Mouse (Mus musculus): ENCODE results near the gene Traf3ip1. TPM values are rescaled to one million over a fixed set of nuclear protein-coding genes. Genes with fewer than 3 reads are reported as not detected.
A peak's percentile ranks its signal among the peaks of the same experiment; 100 is the strongest.

Traf3ip1 gene
- total RNA-seq, 1 experiment from 2014 or later: 12.6 TPM

DNA sequence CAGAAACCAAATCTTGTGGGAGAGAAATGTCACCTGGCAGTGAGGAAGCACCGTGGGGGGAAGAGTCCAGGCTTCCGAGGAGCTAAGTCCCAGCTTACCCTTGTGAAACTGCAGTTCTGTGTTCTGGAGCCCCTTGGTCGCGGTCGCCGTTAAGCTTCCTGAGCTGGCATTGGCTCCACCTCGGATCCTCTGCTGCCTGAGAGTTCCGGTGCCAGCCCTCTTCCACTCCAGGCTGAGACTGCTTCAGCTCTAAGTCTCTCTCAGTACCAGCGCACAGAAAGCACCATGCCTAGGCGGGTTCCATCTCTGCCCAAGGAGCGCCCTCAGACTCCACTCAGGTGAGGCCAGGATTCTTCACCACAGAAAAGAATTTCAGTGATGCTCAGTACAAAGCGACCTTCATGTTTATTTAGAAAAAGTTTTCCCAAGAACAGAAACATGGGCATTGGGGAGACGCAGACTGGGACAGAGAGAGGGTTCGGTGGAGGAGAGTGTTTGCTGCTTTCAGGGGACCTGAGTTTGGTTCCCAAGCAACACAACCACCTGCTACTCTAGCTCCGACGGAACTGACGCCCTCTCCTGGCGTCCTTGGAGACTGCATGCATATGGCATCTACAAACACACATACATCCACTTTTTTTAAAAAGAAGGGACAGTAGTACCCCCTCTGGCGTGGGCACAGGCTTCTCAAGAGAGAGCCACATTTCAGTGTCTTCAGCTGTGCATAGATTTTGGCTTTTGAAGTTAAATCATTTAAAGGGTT is 39.7 kb downstream of the Traf3ip1 start:
- DNase-seq: no peak

DNA sequence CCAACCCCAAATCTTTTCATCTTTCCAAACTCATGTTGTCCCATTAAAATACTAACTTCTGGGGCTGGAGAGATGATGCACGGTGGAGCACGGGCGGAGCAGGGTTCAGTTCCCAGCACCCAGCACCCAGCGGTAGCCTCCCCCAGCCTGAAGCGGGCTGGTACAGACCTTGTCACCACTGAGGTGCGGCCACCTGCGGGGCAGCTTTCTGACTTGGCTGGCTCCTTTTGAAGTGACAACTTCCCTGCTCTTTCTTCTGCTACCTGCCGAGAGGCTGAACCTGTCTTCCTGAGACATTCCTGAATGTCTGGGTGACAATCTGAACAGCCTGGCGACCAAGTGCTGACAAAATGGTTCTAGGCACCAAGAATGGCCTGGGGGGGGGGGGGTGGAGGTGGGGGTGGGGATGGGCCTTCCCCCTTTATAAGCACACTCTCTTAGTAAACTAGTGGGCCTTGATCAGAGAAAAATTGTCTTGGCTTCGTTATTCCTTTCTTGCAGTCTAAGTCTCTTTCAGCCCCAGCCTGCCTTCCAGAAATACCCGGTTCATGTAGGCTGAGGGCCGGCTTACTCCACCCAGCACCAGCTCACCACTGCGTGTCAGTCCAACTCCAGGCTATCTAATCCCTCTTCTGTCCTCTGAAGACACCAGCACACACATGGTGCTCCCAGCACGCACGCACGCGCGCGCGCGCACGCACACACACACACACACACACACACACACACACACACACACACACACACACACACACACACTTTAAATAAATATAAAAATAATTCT is 43.5 kb downstream of the Traf3ip1 start:
- no peak for DNase-seq

DNA sequence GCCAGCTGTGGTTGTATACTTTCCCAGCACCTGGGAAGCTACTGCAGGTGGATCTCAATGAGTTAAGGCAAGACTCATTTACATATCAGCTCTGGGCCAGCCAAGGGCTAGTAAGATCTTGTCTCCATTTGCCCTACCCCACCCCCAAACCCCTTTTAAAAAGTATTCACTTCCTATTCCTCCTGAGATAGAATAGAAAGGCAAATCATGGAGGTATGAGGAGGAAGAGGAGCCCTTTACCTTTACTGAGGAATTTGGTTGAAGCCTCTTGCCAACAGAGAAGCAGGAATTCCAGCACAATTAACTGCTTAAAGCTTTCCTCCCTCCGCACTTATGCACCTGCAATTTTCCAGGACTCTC is 44.1 kb downstream of the Traf3ip1 start:
- DNase-seq: no peak

DNA sequence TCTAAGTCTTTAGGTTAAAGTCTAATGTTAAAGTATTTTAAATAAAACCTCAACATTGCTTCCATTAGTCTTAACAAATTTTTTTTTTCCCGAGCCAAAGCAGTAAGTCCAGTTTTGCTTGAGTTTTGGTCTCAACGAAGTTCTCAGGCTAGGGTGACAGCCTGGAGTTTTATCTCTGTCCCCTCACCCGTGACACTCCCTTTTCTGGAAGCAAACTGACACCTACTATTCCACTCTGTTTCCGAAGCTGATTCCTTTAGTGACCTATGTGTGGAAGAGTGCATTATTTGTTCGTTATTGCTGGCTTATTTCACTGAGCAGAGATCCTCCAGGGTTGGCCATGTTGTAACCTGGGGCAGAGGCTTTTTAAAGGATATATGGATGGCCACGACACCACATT is 44.8 kb downstream of the Traf3ip1 start:
- no peak for DNase-seq

DNA sequence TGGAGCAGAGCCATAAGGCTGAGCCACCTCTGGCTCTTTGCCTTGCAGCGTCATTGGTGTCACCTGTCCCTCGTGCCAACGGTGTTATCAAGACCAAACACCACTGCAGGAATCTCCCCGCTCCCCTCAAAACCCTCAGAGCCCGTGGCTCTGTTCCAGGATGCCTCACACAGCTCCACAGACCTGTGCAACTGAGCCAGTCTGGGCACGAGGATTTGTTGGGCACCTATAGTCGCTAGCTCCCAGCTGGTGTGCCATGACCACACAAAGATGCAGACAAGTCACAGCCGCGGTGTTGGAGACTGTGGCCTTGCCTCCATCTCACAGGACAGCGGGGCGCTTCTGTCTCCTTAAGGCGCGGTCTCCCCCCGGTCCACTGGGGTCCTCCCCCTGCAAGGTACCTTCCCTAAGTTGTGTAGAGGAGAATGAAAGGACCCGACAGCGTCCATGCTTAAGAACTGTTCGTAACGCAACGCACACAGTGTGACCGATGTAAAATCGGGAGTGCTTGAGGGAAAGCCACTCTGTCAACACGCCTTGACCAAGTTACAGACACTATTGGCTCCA is 45.3 kb downstream of the Traf3ip1 start:
- peak; percentile 42 for DNase-seq

DNA sequence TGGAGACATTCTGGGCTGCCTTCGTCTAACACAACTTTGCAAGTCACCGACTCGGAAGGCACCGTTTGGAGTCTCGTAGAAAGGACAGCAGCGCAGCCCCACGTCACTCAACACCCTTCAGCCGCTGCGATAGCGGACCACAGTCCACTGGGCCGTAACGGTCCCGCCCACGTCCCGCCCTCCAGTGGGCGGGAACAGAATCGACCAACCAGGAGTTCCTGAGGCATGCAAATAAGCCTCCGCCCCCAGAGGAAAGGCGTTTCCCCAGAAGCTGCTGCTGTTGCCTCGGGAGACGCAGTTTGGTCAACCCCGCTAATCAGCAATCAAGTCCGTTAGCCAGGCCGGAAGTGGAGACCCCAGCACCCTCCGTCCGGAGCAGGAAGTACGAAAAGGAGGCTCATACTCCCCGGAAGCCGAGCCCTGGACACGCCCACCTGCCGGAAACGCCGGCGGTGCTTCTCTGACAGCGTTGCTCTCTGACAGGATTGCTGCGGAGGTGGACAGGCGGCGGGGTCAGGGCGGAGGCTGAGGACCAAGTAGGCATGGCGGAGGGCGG is 45.9 kb downstream of the Traf3ip1 start, which contains the start of gene Asb1:
Asb1 (plus strand) TSS at position 274 of the 556 bp plus-strand sequence.
- DNase-seq: peak; percentile 96

DNA sequence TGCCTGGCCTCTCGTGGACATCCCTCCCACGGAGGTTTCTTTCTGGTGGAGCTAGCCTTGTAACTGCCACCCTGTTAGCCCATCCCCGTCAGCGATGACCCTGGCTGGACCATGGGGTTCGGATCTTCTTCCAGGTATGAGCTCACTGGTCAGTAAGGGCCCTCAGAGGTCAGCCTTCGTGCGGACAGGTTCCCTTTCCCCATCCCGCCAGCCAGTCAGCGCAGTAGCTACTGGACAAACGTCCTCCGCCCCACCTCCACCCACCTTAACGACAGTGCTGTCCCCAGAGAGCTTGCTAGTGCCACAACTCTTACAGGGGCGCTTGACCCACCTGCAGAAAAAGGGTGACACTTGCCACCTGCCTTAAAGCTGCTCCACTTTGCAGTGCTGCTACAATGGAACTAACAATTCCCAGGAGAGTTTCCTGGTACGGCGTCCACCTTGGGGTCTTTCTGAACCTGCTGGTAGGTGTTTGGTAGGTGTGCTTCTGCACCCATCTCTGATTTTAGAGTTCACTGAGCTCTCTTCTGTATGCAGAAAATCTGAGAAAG is 46.7 kb downstream of the Traf3ip1 start:
- DNase-seq: no peak

DNA sequence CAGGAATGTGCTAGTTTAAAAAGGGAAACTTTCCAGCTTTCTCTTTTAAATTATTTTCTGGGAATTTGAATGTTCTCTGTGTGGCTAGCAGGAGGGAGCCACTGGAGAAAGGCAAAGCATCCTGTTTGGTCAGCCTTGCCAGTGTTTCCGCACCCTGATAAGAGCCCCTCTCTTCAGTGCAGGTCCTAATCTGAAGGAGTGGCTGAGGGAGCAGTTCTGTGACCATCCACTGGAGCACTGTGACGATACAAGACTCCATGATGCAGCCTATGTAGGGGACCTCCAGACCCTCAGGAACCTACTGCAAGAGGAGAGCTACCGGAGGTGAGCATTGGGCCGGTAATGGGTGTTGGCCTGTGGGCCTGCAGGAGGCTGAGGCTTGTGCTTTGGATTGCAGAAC is 49.5 kb downstream of the Traf3ip1 start:
- DNase-seq: no peak

DNA sequence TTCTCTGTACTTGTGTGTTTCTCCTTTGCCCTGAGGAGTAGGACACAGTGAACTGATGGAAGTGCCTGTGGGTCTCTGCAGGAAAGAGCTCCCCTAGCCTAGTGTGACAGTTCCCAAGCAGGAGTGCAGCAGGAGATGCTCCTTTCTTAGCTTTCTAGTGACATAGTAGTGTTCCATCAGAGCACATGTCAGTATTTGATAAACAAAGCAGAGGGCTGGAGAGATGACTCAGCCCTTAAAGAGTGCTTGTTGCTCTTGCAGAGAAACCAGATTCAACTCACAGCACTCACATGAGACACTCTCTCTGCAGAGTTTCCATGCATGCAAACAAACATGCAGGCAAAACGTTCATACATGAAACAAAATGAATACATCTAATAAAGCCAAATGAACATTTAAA is 50.8 kb downstream of the Traf3ip1 start:
- DNase-seq: no peak

DNA sequence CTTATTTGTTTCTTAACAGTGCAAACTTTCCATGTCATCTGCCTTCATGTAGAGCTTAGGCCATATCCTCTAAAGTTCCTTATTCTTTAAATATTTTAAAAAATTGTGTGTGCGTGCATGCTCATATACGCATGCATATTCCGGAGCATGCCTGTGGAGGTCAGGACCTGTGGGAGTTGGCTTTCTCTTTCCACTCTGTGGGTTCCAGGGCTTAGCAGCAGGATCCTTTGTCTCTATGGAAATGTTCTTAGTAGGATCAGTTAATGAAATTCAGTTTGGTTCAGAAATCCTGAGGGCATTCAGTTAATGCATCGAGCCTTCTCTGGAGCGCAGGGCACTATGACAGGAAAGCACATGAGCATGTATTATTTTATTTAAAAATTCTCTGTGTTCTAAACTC is 53.1 kb downstream of the Traf3ip1 start:
- no peak for DNase-seq

DNA sequence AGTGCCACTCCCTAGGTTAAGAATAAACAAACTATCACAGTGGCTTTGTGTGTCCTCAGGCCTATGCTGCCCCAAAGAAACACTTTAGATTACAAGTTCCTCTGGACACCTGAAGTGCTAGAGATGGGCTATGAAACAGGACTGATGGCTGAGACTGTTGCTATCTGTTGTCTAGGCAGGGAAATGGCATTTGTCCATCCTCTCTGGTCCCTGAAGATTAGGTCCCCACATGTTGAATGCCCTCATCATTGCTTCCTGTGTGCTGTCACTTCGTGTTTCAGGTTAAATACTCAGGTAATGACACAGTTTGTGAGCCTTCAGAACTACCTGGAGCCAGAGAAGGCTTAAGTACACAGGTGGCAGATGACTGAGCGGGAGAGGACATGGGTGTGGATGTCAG is 54.6 kb downstream of the Traf3ip1 start:
- no peak for DNase-seq

DNA sequence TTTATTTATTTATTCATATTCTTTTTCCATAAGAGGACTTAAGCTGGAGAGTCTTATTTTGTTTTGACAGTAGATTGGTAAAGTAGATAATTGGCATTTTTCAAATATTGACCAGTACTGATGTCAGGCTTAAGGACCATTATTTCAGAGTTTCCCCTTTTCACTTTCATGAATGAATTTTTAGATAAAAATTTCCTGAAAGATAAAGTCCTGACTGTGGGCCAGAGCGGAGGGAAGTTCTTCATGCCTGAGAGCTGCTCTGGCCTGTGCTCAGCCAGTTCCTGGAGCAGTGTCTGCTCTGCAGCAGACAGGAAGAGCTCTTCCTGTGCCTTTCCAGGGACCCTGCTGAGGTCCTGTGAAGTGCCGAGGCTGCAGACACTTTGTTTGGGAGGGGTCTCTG is 62.7 kb downstream of the Traf3ip1 start:
- no peak for DNase-seq

DNA sequence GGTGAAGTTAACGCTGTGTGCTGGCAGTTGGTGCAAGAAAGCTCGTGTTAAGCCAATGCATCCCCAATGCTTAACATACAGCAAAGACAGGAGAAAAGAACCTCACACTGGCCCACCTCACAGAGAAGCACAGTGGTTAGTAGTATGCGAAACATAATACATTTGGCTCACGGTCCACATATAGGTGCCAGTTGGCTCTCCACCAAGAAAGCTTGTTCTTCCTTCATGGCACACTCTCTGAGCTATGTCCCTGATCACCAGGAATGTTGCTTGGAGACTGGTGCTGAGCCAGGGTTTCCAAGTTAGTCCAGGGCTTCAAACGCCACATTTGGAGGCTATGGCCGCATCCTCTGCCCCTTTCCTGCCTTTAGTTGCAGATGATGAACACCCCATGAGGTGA is 66.8 kb downstream of the Traf3ip1 start:
- DNase-seq: no peak

DNA sequence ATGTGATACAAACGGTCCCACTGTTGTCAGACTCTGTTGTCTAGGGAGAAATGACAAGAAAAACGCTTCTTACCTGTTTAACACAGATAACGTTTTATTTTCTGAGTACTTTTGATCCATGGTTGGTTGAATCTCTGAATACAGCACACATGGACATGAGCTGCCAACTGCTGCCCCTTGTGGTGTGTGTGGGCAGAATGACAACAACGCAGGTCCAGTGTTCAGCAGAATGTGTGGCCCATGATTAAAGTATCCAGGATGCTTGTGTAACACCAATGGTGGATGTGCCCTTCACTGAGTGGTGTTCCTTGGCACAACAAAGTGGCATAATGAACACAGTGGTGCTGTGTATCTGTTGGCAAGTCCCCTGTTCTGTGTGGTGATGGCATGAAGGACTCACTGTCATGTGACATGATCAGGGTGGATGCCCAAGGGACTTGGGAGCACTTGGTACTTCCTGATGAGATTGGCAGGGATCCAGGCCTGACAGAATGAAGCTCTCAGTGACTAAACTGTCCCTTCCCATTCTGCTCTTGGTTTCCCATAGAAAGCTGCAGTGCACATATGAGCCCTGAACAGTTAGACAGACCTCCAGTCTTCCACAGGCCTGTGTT is 68.6 kb downstream of the Traf3ip1 start:
- DNase-seq: no peak

DNA sequence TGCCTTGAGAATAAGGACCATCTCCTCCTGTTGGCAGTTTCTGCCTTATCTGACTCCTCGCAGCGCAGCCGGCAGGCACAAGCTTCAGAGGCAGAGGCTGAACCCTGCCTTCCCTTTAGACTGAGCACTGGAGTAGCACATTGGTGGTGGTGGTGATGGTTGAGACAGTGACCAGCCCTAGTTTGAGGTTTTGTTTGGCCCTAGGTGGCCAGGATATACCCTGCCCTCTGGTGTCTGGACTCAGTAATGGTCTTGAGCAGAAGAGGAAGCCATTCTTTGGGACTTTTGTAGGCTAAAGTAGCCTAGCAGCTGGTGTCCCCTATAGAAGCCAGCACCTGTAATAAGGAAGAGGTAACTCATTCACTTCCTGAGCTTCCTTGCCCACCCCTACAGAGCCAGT is 69.6 kb downstream of the Traf3ip1 start:
- DNase-seq: peak; percentile 15

DNA sequence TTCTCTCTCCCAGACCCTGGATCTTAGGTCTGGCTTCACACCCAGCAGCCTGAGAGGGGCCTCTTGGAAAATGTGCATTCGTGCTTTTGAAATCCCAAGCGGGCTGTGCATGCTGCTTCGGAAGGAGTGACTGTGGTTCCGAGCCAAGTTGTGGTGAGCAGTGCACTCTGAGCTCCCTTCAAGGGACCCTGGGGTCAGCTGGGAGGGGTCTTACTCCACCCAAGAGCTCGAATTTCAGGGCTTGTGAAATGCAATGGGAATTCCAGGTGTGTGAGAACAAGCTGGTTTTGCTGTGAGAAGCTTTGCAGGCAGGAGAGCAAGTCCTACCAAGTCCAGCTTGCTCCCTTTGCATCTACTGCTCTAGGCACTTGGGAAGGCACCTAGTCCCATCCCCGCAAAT is 70.2 kb downstream of the Traf3ip1 start:
- peak; percentile 1 for DNase-seq

DNA sequence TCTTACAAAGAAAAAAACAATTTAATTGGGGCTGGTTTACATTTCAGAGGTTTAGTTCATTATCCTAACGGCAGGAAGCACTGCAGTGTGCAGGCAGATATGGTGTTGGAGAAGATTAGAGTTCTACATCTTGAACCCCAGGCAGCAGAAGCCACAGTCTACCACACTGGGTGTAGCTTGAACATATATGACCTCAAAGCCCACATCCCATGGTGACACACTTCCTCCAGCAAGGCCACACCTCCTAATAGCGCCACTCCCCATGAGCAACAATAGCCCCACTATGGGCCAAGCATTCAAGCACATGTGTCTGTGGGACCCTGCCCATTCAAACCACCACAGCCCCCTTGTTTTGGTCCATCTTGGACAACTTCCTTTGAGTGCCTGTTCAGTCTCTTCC is 72.8 kb downstream of the Traf3ip1 start:
- DNase-seq: no peak

DNA sequence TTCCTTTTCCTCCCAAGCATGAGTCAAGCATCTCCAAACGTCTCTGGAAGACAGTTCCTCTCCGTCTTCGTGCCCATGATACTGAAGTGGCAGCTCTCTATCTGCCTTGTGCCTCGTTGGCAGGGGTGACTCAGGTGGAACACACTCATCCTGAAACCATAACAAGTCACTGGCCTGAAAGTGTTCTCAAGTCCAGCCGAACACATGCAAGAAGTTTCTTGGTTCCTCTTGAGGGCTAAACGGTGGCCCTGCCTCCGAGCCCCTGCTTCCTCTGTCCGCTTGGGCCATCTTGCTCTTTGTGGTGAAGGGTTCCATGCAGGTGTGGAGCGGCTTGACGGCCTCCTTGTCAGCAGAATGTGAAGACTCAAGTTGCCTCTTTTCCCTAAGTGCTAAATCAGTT is 78.0 kb downstream of the Traf3ip1 start:
- DNase-seq: no peak

DNA sequence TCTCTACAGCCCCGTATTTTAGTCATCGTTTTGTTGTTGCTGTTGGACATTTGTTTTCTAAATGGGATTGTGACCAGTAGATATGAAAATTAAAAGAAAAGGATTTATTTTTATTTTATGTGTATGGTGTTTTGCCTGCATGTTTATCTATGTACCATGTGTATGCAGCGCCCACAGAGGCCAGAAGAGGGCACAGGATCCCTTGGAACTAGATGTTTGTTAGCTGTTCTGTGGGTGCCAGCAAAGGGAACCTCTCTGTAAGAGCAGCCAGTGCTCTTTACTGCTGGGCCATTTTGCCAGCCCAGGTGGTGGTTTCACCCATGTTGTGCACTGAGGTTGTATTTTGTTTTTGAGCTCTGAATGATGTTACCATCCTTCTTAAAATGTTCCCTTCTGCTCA is 79.8 kb downstream of the Traf3ip1 start:
- DNase-seq: peak; percentile 67

DNA sequence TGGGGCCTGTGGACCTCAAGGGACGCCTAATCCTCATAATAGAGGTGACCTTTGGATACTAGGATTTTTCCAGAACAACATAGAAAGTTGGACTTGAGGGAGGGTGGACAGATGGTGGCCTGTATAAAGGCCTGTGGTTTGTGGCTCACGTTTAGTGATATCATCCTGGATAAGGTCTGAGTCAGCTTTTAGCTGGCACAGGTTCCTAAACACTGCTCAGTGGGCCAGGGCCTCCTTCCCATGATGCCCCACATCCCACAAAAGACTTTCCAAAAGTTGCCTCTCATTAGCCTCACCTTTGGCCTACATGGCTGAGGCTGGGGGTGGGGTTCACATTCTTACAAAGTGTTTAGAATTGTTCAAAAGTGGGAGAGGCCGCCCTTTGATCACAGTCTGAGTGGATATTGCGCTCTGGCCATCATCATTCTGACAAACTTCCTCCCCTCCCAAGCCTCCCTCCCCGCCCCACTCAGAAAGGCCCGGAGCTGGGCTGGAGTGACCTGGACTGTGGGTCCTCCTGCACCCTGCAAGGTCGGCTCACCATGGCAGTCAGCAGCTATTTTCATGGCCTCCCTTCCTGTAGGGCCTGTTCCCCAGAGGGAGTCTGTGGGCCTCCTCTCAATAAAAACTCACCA is 83.6 kb downstream of the Traf3ip1 start:
- no peak for DNase-seq

Data from adrenal gland, postnatal 14 days (tissue).